Mouse (Mus musculus) cerebellum, adult 2 months (tissue): ENCODE measurements at regions not wholly inside any gene's neighbourhood (a gene's known extent, or its start where the extent isn't known, plus 50 kb on each side); places are given as distances from the start of the nearest gene placed in this dataset.

Experiments used
- DNase-seq, 2 experiments: peaks; one replicate each; pipeline ENCODE4 v3.0.0; 2021
- H3K27ac ChIP-seq: fragments of 200-500 bp; 2 replicates; pipeline ENCODE4 v1.5.1; 2012; ENCODE audit warnings: low read length, control low read depth, inconsistent platforms; ENCODE audit not compliant: insufficient read depth
- H3K27me3 ChIP-seq: fragments of 200-500 bp; 2 replicates; pipeline ENCODE4 v1.6.1; 2012; ENCODE audit warnings: inconsistent platforms, mild to moderate bottlenecking, low read length, moderate library complexity; ENCODE audit not compliant: control insufficient read depth, insufficient read depth
- H3K4me1 ChIP-seq: fragments of 200-500 bp; 2 replicates; pipeline ENCODE4 v1.6.1; 2011; ENCODE audit warnings: low read length; ENCODE audit not compliant: control insufficient read depth, insufficient read depth
- H3K4me3 ChIP-seq: fragments of 200-500 bp; replicated peaks from 2 replicates; pipeline ENCODE3; 2011; ENCODE audit warnings: mild to moderate bottlenecking, low read depth, low read length, control low read depth; ENCODE audit not compliant: insufficient read depth
- CTCF ChIP-seq: fragments of 200-500 bp; IDR thresholded peaks from 2 replicates; pipeline ENCODE4 v1.5.1; 2011; ENCODE audit warnings: low read depth, mild to moderate bottlenecking, control low read depth, low read length, moderate library complexity, borderline replicate concordance; ENCODE audit not compliant: insufficient read depth
- POLR2A ChIP-seq: fragments of 200-500 bp; IDR thresholded peaks from 2 replicates; pipeline ENCODE4 v1.6.1; 2011; ENCODE audit warnings: low read length, control low read depth, borderline replicate concordance; ENCODE audit not compliant: insufficient read depth
- WGBS: fragments of 180-500 bp; shearing (Covaris S2); methylation state at CpG from one replicate; pipeline ENCODE4 v1.1.7; 2018; 5-methylcytosine and 5-hydroxymethylcytosine counted together

- WGBS = 23% methylated on average over 1 of the region's 1 CpGs
- DNase-seq = no peak
- no peak overlapping the region for H3K27ac ChIP-seq
- no peak for TF ChIP-seq CTCF
- TF ChIP-seq POLR2A = no peak
- H3K4me1 ChIP-seq = no peaks in the 10 kb centered on the region
- no peak overlapping the region for H3K4me3 ChIP-seq
- no peaks in the 10 kb centered on the region for H3K27me3 ChIP-seq
These were observed 60.4 kb upstream of the Fndc3a start for GRCm38 (mm10) chr14:72770237-72770636.

- no peak overlapping the region for H3K27ac ChIP-seq
- no peak for DNase-seq
- TF ChIP-seq CTCF (no peak), POLR2A (no peak)
- no peak overlapping the region for H3K4me3 ChIP-seq
- H3K4me1 ChIP-seq = no peaks in the 10 kb centered on the region
- no peaks in the 10 kb centered on the region for H3K27me3 ChIP-seq
These were observed 50.3 kb upstream of the Fndc3a start for GRCm38 (mm10) chr14:72760123-72760522.
